Mouse (Mus musculus) erythroblast, embryonic 14.5 days (primary cell): ENCODE measurements around the gene Gnai3. TPM values are rescaled to one million over a fixed set of nuclear protein-coding genes. Genes with fewer than 3 reads are reported as not detected.

Experiments used
- H3K27me3 ChIP-seq: 2 replicates; pipeline ENCODE4 v1.6.1; 2012; ENCODE audit warnings: inconsistent platforms; ENCODE audit not compliant: control insufficient read depth
- H3K36me3 ChIP-seq: 2 replicates; pipeline ENCODE4 v1.6.1; 2012; ENCODE audit warnings: mild to moderate bottlenecking, inconsistent platforms; ENCODE audit not compliant: control insufficient read depth
- H3K4me1 ChIP-seq: 2 replicates; pipeline ENCODE4 v1.6.1; 2012; ENCODE audit warnings: inconsistent platforms; ENCODE audit not compliant: control insufficient read depth
- H3K4me3 ChIP-seq: replicated peaks from 2 replicates; pipeline ENCODE3; 2012; ENCODE audit warnings: moderate library complexity, mild to moderate bottlenecking, inconsistent platforms
- H3K9me3 ChIP-seq: 2 replicates; pipeline ENCODE4 v1.6.1; 2012; ENCODE audit warnings: low read length, inconsistent platforms, mixed read lengths; ENCODE audit not compliant: control insufficient read depth
- GATA1 ChIP-seq: IDR thresholded peaks from 2 replicates; pipeline ENCODE4 v1.6.1; 2012; ENCODE audit warnings: low read length, inconsistent platforms, mixed read lengths
- TAL1 ChIP-seq: IDR thresholded peaks from 3 replicates; pipeline ENCODE4 v1.6.1; 2012; ENCODE audit warnings: low read length, inconsistent platforms, mixed read lengths
- polyA plus RNA-seq: library from polyadenylated mRNA; stranded (reverse); fragments of >175 nt; gene quantifications from 2 replicates; pipeline ENCODE4 v1.2.3, GENCODE M21; 2012

Gene Gnai3
- polyA plus RNA-seq, 1 experiment, result 0.27 TPM

DNA sequence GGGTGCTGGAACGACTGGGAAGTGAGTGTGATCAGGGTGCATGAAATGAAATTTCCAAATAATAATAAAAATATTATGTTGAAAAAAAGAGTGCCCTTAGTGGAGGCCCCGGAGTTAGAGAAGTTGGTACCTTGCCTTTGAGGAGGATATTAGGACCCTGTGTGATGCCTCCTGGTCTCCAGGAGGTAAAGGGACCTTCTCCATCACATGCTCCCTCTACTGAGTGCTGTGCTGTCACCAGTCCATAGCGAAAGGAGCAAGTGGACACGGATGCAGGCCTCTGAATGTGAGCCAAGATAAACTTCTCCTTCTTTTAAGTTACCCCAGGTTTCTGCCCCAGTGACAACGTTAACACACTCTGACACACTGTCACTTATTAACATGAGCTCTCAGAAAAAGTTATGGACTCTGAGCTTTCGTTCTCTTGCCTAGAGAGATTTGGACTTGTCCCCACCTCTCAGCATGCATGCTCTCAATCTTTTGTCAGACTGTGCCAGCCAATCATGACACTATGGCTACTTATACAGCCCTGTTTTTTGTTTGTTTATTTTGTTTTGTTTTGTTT lies 78.5 kb downstream of the Gnai3 start:
- peaks cover 22% of the 10 kb centered on the region for H3K4me1 ChIP-seq
- TF ChIP-seq GATA1, result no peak
- no peak for TF ChIP-seq TAL1
- peaks cover 17% of the 10 kb centered on the region for H3K36me3 ChIP-seq
- no peaks in the 10 kb centered on the region for H3K27me3 ChIP-seq
- no peak overlapping the region for H3K4me3 ChIP-seq
- no peaks in the 10 kb centered on the region for H3K9me3 ChIP-seq

DNA sequence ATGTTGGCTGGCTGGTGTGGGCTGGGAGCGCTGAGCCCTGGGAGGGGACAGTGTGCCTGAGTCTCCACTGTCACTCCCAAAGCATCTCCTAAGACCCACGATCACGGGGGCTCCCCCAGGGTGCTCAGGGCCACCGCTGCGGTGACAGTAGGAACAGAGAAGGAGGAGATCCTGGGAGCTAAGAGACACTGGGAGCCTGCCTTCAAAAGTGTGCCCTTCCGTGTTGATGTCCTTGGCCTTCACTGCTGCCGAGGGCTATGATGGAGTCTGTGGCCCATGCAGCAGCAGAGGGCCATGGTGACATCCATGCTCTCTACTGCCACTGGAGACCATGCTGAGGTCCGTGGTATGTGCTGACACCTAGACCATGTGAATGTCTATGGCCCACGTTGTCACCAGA lies 80.4 kb downstream of the Gnai3 start:
- no peaks in the 10 kb centered on the region for H3K9me3 ChIP-seq
- no peak overlapping the region for H3K4me3 ChIP-seq
- peaks cover under 1% of the 10 kb centered on the region for H3K36me3 ChIP-seq
- no peak for TF ChIP-seq GATA1
- TF ChIP-seq TAL1, result no peak
- peaks cover 22% of the 10 kb centered on the region for H3K4me1 ChIP-seq
- H3K27me3 ChIP-seq, result no peaks in the 10 kb centered on the region

- peaks cover 13% of the 10 kb centered on the region for H3K4me1 ChIP-seq
- no peaks in the 10 kb centered on the region for H3K27me3 ChIP-seq
- H3K4me3 ChIP-seq, result no peak overlapping the region
- no peaks in the 10 kb centered on the region for H3K36me3 ChIP-seq
- no peaks in the 10 kb centered on the region for H3K9me3 ChIP-seq
- no peak for TF ChIP-seq GATA1
- no peak for TF ChIP-seq TAL1
Observed at GRCm38 (mm10) chr3:108064672-108065071, 81.3 kb downstream of the Gnai3 start.

GRCm38 (mm10) chr3:108062648-108063047 lies 83.3 kb downstream of the Gnai3 start:
- no peaks in the 10 kb centered on the region for H3K36me3 ChIP-seq
- H3K4me3 ChIP-seq, result no peak overlapping the region
- no peaks in the 10 kb centered on the region for H3K27me3 ChIP-seq
- TF ChIP-seq GATA1 (no peak), TAL1 (no peak)
- no peaks in the 10 kb centered on the region for H3K9me3 ChIP-seq
- peaks cover 4% of the 10 kb centered on the region for H3K4me1 ChIP-seq

- no peaks in the 10 kb centered on the region for H3K36me3 ChIP-seq
- no peaks in the 10 kb centered on the region for H3K27me3 ChIP-seq
- H3K9me3 ChIP-seq, result no peaks in the 10 kb centered on the region
- TF ChIP-seq TAL1, result no peak
- no peak for TF ChIP-seq GATA1
- H3K4me3 ChIP-seq, result no peak overlapping the region
- peaks cover 4% of the 10 kb centered on the region for H3K4me1 ChIP-seq
Observed at GRCm38 (mm10) chr3:108061420-108061819, 84.5 kb downstream of the Gnai3 start.

Other genes starting within 250 kb of the Gnai3 start
- not detected in 2 replicates for gene Gstm7, start 214.3 kb downstream of the Gnai3 start, polyA plus RNA-seq
- not detected in 2 replicates for gene Gstm6, start 202.4 kb downstream of the Gnai3 start, polyA plus RNA-seq
- gene Gstm3, start 176.9 kb downstream of the Gnai3 start, polyA plus RNA-seq, result 0.03 TPM in 1 of 2 replicates, not detected in the other
- not detected in 2 replicates for gene Gstm2, start 159.7 kb downstream of the Gnai3 start, polyA plus RNA-seq
- gene Gstm1, start 128.2 kb downstream of the Gnai3 start, polyA plus RNA-seq, result 3.7 and 4.9 TPM in 2 replicates
- gene Gstm4, start 101.3 kb downstream of the Gnai3 start, polyA plus RNA-seq, result 0.02 and 0.07 TPM in 2 replicates
- 10.5 and 12.6 TPM in 2 replicates for gene Ampd2, start 59.5 kb downstream of the Gnai3 start, polyA plus RNA-seq
- 0.03 TPM in 1 of 2 replicates, not detected in the other for gene Gnat2, start 53.4 kb downstream of the Gnai3 start, polyA plus RNA-seq
- gene Gpr61, start 8.7 kb upstream of the Gnai3 start, polyA plus RNA-seq, result not detected in 2 replicates
- gene Amigo1, start 40.2 kb upstream of the Gnai3 start, polyA plus RNA-seq, result 0.01 TPM in 1 of 2 replicates, not detected in the other
- gene Cyb561d1, start 55.1 kb upstream of the Gnai3 start, polyA plus RNA-seq, result 0.33 and 0.34 TPM in 2 replicates
- 0.55 and 0.90 TPM in 2 replicates for gene Atxn7l2, start 64.8 kb upstream of the Gnai3 start, polyA plus RNA-seq
- not detected in 2 replicates for gene Sypl2, start 80.5 kb upstream of the Gnai3 start, polyA plus RNA-seq
- gene Psma5, start 110.8 kb upstream of the Gnai3 start, polyA plus RNA-seq, result 0.21 and 0.71 TPM in 2 replicates
- gene Sort1, start 137.9 kb upstream of the Gnai3 start, polyA plus RNA-seq, result 0.01 TPM in 2 replicates
- gene Mybphl, start 218.8 kb upstream of the Gnai3 start, polyA plus RNA-seq, result not detected in 2 replicates
- 8.4 and 10.1 TPM in 2 replicates for gene Psrc1, start 237.7 kb upstream of the Gnai3 start, polyA plus RNA-seq